ENCODE assay signal across 20 mouse cellular contexts in the genomic region with DNA sequence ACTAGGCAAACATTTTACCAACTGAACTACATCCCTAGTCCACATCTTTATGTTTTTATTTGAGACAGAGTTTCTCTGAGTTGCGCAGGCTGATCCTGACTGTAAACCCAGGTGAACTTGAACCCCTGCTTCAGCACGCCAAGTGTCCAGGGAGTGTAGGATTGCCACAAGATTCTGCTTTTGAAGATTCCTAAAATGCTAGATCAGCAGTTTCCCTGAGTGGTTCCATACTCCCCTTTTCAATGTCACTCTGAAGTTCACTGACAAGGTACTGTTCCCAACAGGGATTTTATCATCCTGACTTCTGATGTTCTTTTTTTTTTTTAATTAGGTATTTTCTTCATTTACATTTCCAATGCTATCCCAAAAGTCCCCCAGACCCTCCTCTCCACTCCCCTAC.
A peak's percentile ranks its signal among the peaks of the same experiment; 100 is the strongest.
DNase-seq lines count a peak whose midpoint lies in the region; ATAC-seq and TF ChIP-seq lines count a peak whose summit lies in the region.
"Had no signal": no experiment of that assay in that cellular context is flagged by ENCODE, and none has a peak within 500 bp of the region (broad histone marks: within the 10 kb centered on the region; RNA-seq: fewer than 3 reads in every experiment).

No protein-coding gene starts in this region.

- H3K4me1 ChIP-seq in CH12.LX (ENCODE audit: control insufficient read depth in 1 of 2, insufficient read depth in 2 of 2) (no peaks in the 10 kb centered on the region), ES-E14 (ENCODE audit: control insufficient read depth in 2 of 2, insufficient read depth in 2 of 2, low read length in 2 of 2, poor library complexity in 1 of 2) (no peaks in the 10 kb centered on the region)
- H3K4me1 ChIP-seq in intestine, embryonic 16.5 days (ENCODE audit: control insufficient read depth, insufficient read depth, low read length), result no peaks in the 10 kb centered on the region

- no peak for TF ChIP-seq EP300 in CH12.LX (IDR thresholded peaks at IDR 0.05; ENCODE audit: low read length)

- H3K9ac ChIP-seq in CH12.LX (ENCODE audit: insufficient read depth, low read depth) (no peak overlapping the region), ES-E14 (ENCODE audit: insufficient read depth, low read depth, low read length, poor library complexity, severe bottlenecking) (no peak overlapping the region)
- no peak overlapping the region for H3K9ac ChIP-seq in intestine, embryonic 16.5 days (ENCODE audit: low read depth, low read length)

- DNase-seq in CH12.LX (ENCODE audit: extremely low read depth), result no peak
- DNase-seq in ES-E14 (ENCODE audit: low read depth, low spot score), result no peak
- no peak for DNase-seq in layer of hippocampus, adult 8-10 months (ENCODE audit: low spot score in 2 of 2)
- DNase-seq: adrenal gland, adult 2 months; adrenal gland, adult 8-10 months; adrenal gland, postnatal 10 days; adrenal gland, postnatal 14 days; adrenal gland, postnatal 25 days; adrenal gland, postnatal 36 days; B cell, adult 2 months; cerebellum, adult 11 months; cerebellum, adult 11-12 months; cerebellum, adult 18-20 months; cerebellum, adult 2 months; cerebellum, adult 8-10 months had no signal

- 90% methylated on average over 2 of the region's 2 CpGs for WGBS in intestine, embryonic 16.5 days

- H3K4me3 ChIP-seq in CH12.LX (replicated peaks in 1 of 3; ENCODE audit: low read depth in 2 of 3, low read length in 2 of 3, poor library complexity in 1 of 3) (no peak overlapping the region), ES-E14 (ENCODE audit: insufficient read depth in 1 of 2, low read depth in 1 of 2, low read length in 2 of 2, poor library complexity in 1 of 2, severe bottlenecking in 1 of 2) (no peak overlapping the region)
- no peak overlapping the region for H3K4me3 ChIP-seq in intestine, embryonic 16.5 days (ENCODE audit: low read length)

- in situ Hi-C loops in CH12.LX (cut with MboI; ENCODE audit: low pct_ligation_motif_present, low pct_unique_long_range_greater_than_20kb, low sequenced_read_pairs) (no loop called here), ES-E14 (cut with MboI; ENCODE audit: low sequenced_read_pairs in 2 of 2, unreplicated experiment in 2 of 2) (no loop called here)

- H3K27ac ChIP-seq in CH12.LX (ENCODE audit: insufficient read depth, low read depth), result no peak overlapping the region
- H3K27ac ChIP-seq in ES-E14 (ENCODE audit: insufficient read depth, low read depth, low read length, poor library complexity, severe bottlenecking), result no peak overlapping the region
- H3K27ac ChIP-seq in intestine, embryonic 16.5 days (ENCODE audit: low read length), result no peak overlapping the region

- H3K36me3 ChIP-seq in CH12.LX (replicated peaks in 1 of 2; ENCODE audit: control insufficient read depth in 1 of 2, insufficient read depth in 1 of 2, low read length in 1 of 2) (no peaks in the 10 kb centered on the region), ES-E14 (ENCODE audit: control insufficient read depth, insufficient read depth, low read length, poor library complexity, severe bottlenecking) (no peaks in the 10 kb centered on the region)
- no peaks in the 10 kb centered on the region for H3K36me3 ChIP-seq in intestine, embryonic 16.5 days (ENCODE audit: control insufficient read depth, insufficient read depth, low read length)
- H3K36me3 ChIP-seq: G1E had no signal

- no peaks in the 10 kb centered on the region for H3K27me3 ChIP-seq in CH12.LX (replicated peaks)
- H3K27me3 ChIP-seq in intestine, embryonic 16.5 days (replicated peaks; ENCODE audit: control insufficient read depth, insufficient read depth, low read length), result no peaks in the 10 kb centered on the region

- no peak overlapping the region for H3K4me2 ChIP-seq in CH12.LX (ENCODE audit: insufficient read depth, low read depth, poor library complexity, severe bottlenecking)
- no peak overlapping the region for H3K4me2 ChIP-seq in intestine, embryonic 16.5 days (ENCODE audit: low read depth, low read length)

- TF ChIP-seq CTCF in CH12.LX (conservative IDR thresholded peaks at IDR 0.05 in 1 of 2, IDR thresholded peaks at IDR 0.05 in 1 of 2; ENCODE audit: low read depth in 2 of 2, low read length in 2 of 2), result no peak

- dilution Hi-C loops in CH12.LX (cut with MboI; ENCODE audit: extremely low pct_ligation_motif_present, extremely low pct_unique_long_range_greater_than_20kb, low sequenced_read_pairs), result no loop called here

- H3K79me2 ChIP-seq in CH12.LX (replicated peaks; ENCODE audit: control insufficient read depth, extremely low read depth, insufficient read depth, poor library complexity, severe bottlenecking), result no peaks in the 10 kb centered on the region

- TF ChIP-seq POLR2A in CH12.LX (IDR thresholded peaks at IDR 0.05; ENCODE audit: low read depth, low read length), result no peak

- H3K9me3 ChIP-seq in CH12.LX (replicated peaks; ENCODE audit: low read length), result no peaks in the 10 kb centered on the region
- no peaks in the 10 kb centered on the region for H3K9me3 ChIP-seq in ES-E14 (ENCODE audit: control insufficient read depth, insufficient read depth, low read depth, low read length)
- no peaks in the 10 kb centered on the region for H3K9me3 ChIP-seq in intestine, embryonic 16.5 days (ENCODE audit: control insufficient read depth, low read length)

- TF ChIP-seq RAD21 in CH12.LX (IDR thresholded peaks at IDR 0.05; ENCODE audit: low read depth, low read length), result no peak

- no peak for ATAC-seq in intestine, embryonic 16.5 days
- ATAC-seq: activated CD4-positive, CD25-positive, alpha-beta regulatory T cell, adult 4 months; CD4-positive, CD25-positive, alpha-beta regulatory T cell, adult 4 months; Patski had no signal

TF ChIP-seq in CH12.LX, 34 proteins besides CTCF, POLR2A, EP300 and RAD21:
- TF ChIP-seq UBTF (IDR thresholded peaks at IDR 0.05; ENCODE audit: low read depth, low read length), result no peak
- peak; percentile 74; the same call in 1 of the 2 replicates for TF ChIP-seq MAFK (IDR thresholded peaks at IDR 0.05; ENCODE audit: insufficient replicate concordance, low read length)
- TF ChIP-seq JUND (conservative IDR thresholded peaks at IDR 0.05; ENCODE audit: low read depth, low read length), result no peak
- TF ChIP-seq MEF2A (IDR thresholded peaks at IDR 0.05; ENCODE audit: borderline replicate concordance, low read depth, low read length), result no peak
- TF ChIP-seq CHD2 (IDR thresholded peaks at IDR 0.05; ENCODE audit: low read length), result no peak
- no peak for TF ChIP-seq ETS1 (conservative IDR thresholded peaks at IDR 0.05; ENCODE audit: low read depth, low read length)
- TF ChIP-seq ELF1 (IDR thresholded peaks at IDR 0.05; ENCODE audit: low read depth, low read length), result no peak
- no peak for TF ChIP-seq JUN (IDR thresholded peaks at IDR 0.05; ENCODE audit: insufficient read depth, low read depth, low read length)
- no peak for TF ChIP-seq RCOR1 (conservative IDR thresholded peaks at IDR 0.05; ENCODE audit: low read depth, low read length)

TF ChIP-seq in ES-E14, 5 proteins besides CTCF, POLR2A, EP300 and RAD21:
- TF ChIP-seq CHD2 (IDR thresholded peaks at IDR 0.05; ENCODE audit: low read depth, low read length), result no peak
- TF ChIP-seq ZNF384 (IDR thresholded peaks at IDR 0.05; ENCODE audit: low read depth, low read length), result no peak
- no peak for TF ChIP-seq HCFC1 (IDR thresholded peaks at IDR 0.05; ENCODE audit: borderline replicate concordance, insufficient read depth, low read length)
- TF ChIP-seq ZC3H11A (IDR thresholded peaks at IDR 0.05; ENCODE audit: borderline replicate concordance, low read depth, low read length), result no peak
- TF ChIP-seq MAFK (IDR thresholded peaks at IDR 0.05; ENCODE audit: insufficient read depth, low read depth, low read length), result peak; percentile 72
